Mouse (Mus musculus) adrenal gland, adult (tissue): Measurements from ENCODE around the gene Zfp978.
"Not testable (repeated sequence)": the region's sequence is repeated elsewhere in the genome, so short reads cannot be mapped to it uniquely, and the experiment has no call there.

Experiments used
- DNase-seq, 2 experiments: peaks; one replicate each; pipeline ENCODE4 v3.0.0; 2022 to 2023; ENCODE audit warnings: low spot score in 1 of 2; ENCODE audit not compliant: inconsistent age in 2 of 2

The Zfp978 gene

DNA sequence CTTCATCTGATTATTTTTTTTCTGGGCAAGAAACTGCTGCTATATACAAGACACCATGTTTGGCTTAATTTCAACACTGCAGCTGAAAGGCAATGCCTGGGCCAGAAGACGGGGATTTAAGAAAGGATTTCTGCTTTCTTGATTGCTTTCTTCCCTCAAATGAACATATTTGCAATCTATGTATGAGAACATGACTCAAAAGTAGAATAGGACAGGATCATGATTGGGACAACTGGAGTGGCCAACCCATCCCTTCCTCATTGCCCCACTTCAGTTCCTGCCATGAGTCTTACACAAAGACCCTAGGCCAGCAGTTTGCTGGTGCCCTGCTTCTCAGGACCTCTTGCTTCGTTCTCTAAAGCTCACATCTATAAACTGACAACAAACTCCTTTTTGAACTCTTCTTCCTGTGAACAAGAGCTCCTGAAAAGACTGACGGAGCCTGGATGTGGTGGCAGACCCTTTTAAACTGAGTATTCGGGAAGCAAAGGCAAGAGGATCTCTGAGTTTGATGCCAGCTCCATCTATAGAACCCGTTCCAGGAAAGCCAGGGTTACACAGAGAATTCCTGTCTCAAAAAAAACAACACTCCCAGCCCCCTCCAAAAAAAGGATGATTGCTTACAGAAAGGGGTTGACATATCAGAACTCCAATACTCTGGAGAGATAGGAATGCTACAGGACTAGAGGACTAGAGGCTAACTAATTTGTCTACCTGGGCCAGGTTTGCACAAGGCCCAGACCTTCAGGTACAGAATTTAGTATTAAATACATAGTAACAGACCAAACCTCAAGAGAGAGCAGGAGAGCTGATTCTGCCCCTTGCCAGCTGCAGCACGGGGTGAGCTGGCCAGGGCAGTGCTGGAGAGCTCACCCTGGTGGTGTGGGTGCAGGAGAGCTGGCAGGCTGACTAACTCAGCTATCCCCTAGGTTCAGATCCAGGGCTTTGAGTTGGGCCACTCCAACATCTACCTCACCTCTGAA is 43.1 kb downstream of the Zfp978 start:
- peak in 1 of 2 experiments; percentile 43 for DNase-seq

GRCm38 (mm10) chr4:147406735-147407462 is 45.8 kb downstream of the Zfp978 start:
- peak; percentile 43 to 66 for DNase-seq

DNA sequence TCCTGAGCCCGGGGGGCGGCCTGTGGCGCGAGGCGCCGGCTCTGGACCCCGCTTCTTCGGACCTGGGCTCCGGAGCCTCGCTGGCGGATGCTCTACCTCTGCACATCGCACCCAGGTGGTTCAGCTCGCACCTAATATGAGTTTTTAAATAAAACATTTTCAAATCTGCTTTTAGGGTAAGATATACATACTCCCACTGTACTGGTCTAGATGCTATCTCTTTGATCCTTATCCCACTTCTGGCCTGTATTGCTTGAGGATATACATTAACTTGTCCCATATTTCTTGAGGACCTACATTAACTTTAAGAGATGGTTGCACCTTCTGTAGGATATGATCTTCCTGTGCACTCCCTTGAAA is 46.3 kb downstream of the Zfp978 start:
- no peak for DNase-seq

GRCm38 (mm10) chr4:147416365-147416764 is 55.3 kb downstream of the Zfp978 start:
- peak in 1 of 2 experiments; percentile 56 for DNase-seq

DNA sequence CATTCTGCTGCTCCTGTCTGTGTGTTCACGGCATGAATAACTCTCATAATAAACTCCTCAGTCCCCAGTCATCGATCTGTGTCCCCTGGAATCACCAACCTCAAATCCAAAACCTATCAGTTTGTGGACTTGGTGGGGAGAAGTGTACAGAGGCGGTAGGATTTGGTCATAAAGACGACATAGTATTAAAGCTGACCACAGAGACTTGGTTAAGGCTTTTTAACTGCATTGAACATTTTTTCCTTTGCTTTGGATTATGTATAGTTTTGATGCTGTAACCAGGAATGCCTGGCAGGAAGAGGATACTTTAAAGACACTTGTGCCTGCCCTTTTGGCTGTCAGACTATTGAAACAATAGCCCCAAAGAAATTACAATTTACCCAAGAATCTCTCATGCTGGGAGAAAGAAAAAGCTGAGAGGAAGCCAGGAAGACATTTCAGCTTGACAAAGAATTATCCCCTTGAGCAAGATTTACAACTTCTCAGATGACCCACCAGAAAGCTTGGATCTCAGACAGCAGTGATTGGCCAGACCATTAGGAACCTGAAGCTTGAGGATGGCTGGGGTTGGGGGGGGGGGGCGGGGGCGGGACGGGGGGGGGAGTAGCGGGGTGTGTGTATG is 56.2 kb downstream of the Zfp978 start:
- peak in 1 of 2 experiments; percentile 40 for DNase-seq

DNA sequence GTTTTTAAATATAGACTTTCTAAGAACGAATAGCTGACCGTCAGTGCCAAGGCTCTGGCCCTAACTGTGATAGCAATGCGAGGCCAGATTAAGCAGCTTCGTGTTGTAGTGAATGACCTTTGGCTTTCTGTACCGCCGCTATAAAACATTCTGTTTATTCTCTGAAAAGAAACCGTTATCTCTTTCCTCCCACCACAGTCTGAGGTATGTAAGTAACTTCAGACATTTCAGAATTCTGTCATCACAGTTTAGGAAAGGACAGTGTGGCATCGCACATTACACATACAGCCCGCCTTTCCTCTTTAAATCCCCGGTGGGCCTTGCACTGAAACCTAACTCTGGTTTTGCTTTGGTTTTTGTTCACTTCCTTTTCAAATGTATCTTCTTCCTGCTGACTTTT is 56.8 kb downstream of the Zfp978 start:
- no peak for DNase-seq

- peak in 1 of 2 experiments; percentile 58 for DNase-seq
Measured at GRCm38 (mm10) chr4:147418333-147418732, 57.2 kb downstream of the Zfp978 start.

- peak in 1 of 2 experiments; percentile 18 for DNase-seq
Measured at GRCm38 (mm10) chr4:147419190-147419589, 58.1 kb downstream of the Zfp978 start.

DNA sequence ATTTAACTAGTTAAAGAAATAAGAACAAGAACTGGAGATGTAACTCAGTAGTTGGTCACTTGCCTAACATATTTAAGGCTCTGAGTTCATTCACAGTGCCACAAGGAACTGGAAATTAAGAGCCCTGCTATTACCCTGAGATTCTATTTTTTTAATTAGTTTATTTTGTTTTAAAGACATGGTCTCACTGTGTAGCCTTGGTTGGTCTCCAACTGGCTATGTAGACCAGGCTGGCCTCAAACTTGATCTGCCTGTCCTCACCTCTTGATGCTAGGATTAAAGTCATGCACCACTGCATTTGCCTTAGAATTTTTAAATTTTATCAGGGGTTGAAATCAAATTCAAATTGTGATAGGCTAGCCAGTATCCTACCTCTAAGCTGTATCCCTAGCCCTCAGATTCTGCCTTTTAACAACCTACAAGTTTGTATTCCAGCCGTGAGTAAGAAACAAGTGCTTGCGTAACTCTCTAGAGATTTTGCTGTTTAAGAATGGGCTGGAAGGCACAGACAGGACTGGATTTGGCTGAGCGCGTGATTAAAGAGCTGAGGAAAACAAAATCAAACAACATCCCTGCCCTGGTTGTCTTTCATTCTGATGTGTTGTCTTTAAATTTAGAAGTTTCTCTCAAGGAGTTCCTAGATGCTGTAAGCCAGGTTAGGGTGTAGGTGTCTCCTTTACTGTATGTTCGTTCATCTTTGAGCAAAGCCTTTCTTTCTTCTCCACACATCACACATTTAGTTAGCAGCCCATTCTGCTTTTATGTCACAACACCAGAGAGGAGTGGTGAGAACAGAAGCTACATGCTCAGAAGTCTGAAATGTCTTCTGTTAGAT is 58.9 kb downstream of the Zfp978 start:
- peak in 1 of 2 experiments; percentile 20 for DNase-seq

GRCm38 (mm10) chr4:147420794-147421193 is 59.7 kb downstream of the Zfp978 start:
- no peak for DNase-seq

- DNase-seq: not testable (repeated sequence)
Measured at GRCm38 (mm10) chr4:147421316-147421715, 60.2 kb downstream of the Zfp978 start.

DNA sequence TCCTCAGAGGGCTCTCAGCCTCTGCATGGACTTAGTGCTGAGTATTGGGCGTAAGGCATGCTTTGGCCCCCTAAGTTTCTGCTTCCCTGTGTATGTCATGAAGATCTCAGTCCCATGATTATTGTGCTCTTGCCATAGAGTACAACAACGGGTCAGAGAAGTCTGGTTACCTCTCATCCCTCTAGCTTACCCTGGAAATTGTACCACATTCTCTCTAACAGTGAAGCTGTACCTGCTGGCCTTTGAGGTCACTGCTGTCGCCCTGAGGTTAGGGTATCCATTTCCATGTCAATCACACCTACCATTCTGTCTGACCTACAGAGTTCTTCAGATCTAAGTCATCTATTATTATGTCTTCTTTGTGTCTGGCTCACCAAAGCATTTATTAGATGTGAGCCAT is 62.0 kb downstream of the Zfp978 start:
- peak in 1 of 2 experiments; percentile 37 for DNase-seq

GRCm38 (mm10) chr4:147423641-147424298 is 62.7 kb downstream of the Zfp978 start:
- DNase-seq: peak in 1 of 2 experiments; percentile 45

DNA sequence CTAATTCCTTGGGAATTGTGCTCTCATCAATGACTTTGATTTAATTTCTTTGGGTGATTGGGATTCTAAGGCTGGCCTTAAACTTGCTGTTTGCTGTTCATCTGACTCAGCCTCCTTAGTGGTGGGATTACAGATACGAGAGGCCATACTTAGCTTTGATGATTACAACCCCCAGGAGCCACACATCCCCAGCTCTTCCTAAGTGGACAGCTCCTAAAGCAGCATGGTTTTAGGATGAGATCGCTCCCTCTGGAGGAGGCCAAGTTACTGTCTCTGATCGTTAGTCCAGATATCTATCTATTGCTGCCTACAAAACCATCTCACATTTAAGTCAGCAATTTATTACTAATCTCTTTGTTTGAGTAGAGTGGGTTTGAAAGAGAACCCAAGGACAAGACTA is 63.3 kb downstream of the Zfp978 start:
- peak in 1 of 2 experiments; percentile 27 for DNase-seq

DNA sequence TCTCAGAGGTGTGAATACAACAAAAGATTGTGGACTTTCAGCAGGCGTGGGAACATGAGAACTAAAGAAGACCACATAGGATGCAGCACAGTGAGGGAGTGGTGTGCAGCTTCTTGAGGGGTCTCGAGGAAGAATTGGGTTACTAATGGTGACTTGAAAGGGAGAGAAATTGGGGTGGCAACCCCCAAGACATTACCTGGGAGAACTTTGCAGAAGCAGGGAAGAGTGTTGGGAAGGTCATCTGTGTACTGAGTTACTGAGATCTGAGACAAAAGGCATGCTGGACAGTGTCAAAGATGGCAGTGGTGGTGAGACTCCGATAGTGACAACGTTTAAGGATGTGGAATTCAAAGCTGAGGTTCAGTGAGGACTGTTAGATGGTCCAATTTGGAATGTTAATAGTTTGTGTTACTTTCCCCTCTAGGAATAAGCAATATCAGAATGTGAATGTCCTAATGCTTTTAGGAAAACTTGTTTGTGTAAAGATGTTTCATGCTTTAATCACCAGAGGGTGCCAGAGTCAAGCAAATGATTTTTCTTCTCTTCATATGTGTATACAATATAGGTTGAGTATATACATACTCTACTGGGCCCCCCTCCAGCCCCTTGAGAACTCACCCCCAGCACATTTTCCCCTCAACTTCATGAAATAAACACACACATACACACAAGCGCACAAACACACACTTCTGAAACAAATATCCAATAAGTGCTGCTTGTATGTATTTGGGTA is 64.7 kb downstream of the Zfp978 start:
- peak in 1 of 2 experiments; percentile 89 for DNase-seq

DNA sequence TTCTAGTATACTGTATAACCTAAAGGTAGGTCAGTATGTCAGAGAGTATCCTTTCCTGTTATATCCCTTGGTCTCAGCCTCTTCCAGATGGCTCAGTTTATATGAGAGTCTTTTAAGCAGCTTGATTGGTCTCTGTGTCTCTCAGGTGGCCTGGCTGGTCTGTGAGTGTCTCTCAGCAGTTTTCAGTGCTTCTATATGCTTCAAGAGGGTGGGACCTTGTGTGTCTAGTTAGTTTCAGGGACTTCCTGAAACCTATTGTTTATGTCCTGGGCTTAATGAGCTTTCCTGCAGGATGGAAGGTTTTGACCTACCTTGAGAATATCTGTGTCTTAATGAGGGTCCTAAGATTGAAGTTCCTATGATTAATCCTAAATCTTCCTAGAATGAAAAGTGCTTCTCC is 69.5 kb downstream of the Zfp978 start:
- DNase-seq: no peak

- DNase-seq: not testable (repeated sequence)
Measured at GRCm38 (mm10) chr4:147431696-147432442, 70.8 kb downstream of the Zfp978 start.

GRCm38 (mm10) chr4:147432443-147432790 is 71.3 kb downstream of the Zfp978 start:
- no peak for DNase-seq

GRCm38 (mm10) chr4:147433017-147433416 is 71.9 kb downstream of the Zfp978 start:
- peak; percentile 45 to 85 for DNase-seq
